Mouse (Mus musculus) thymus, postnatal 0 days (tissue): ENCODE results near the gene 5830473C10Rik. TPM values are rescaled to one million over a fixed set of nuclear protein-coding genes. Genes with fewer than 3 reads are reported as not detected.

Source experiments
- DNase-seq: peaks from one replicate; pipeline ENCODE4 v3.0.0-alpha.2; 2015; ENCODE audit warnings: low spot score
- polyA plus RNA-seq: library from polyadenylated mRNA; unstranded; fragments of >200 nt; fragmentation: Nextera tagmentation; extraction: Ambion mirVana; gene quantifications from 2 replicates; pipeline ENCODE4 v1.2.1, GENCODE M21; 2015

Gene 5830473C10Rik
- 0.05 TPM in 1 of 2 replicates, not detected in the other for polyA plus RNA-seq

DNA sequence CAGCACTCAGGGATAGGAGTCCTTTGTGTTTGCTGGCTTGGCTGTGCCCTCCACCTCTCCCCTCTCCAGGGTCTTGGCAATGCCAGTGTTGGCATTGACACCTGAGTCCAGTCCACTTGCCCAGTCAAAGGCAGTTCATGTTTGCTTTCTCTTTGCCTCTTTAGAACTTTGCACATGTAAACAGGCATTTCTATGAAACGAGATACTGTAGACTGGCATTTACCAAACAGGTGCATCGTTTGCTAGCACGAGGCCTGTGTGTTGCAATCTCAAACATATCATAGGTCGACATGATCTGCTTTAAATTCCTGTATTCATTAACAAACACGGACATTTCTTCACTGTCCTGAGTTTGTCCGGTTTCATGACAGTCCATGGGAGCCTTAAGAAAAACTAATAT lies at the start of gene 5830473C10Rik:
Gene 5830473C10Rik (plus strand): TSS at position 365 of the 400 bp plus-strand sequence.
- no peak for DNase-seq

DNA sequence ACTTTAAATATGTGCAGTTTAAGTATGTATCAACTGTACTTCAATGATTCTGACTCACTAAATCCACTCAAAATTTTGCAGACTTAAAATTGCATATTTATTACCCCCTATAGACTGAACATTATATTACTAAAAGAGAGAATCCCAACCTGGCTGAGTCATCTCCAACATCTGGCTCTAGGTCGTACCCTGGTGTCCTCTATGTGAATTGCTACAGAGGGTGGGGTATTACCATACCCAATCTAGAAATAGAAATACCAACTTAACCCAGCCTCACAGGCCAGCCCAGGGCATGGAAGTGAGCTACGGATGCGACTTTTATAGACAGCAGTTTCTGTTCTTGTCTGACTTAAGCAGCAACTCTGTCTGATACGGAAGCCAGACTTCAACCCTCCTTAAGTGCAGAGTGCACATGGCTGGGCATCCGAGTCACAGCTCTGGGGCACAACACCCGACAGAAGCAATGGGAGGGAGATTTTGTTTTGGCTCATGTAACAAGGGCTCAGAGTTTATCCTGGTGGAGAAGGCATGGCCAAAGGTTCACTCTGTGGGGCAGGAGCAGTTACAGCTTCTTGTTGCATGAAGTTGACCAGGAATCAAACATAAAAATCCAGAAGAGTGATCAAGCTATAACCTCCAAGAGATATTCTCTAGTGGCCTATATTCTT lies 48.5 kb upstream of the 5830473C10Rik start:
- no peak for DNase-seq

DNA sequence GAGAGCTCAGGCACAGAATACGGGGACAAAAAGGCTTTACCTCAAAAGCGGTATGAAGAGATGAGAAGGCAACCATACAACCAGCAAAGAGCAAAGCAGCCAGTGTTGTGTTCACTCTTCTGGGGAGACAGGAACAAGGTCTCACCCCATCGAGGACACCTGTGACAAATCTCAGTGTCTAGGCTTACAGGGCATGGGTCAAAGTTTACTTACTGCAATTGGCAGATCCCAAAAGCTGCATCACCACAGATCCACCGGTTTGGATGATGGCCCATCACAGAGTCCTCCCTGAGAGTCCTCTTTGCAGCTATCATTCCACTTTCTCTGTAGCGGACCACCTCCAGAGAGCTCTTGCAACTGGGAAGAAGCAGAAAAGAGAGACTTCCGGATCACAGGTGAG lies 45.3 kb upstream of the 5830473C10Rik start:
- no peak for DNase-seq

DNA sequence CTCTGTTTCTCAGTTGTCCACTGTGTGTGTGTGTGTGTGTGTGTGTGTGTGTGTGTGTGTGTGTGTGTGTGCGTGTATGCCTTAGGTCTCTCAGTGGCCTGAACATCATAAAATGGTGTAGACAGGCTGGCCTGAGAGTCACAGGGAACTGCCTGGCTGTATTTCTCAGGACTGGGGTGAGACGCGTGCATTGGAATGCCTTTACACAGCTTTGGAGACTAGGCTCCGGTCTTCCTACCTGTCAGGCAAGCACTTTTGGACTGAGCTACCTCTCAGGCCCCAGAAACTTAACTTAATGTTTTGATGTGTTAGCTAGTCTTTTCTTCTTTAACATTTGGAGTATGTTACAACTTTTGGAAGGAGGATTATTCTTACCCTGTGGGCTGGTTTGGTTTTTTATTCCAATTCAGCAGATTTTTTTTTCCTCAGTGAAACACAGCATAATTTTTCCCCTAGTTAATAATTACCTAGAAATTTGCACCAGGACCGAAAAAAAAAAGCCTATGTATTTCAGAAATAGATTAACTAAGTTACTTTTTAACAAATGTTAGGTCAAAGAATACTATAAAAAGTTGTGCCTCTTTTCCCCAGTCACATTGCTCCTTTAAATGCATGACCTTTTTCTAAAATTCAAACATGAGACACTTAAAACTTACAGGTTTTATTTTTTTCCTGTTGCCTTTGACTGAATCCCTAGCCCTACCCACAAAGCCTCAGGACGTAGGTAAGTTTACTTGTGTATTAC lies 42.4 kb upstream of the 5830473C10Rik start, which contains the start of gene Afm:
Gene Afm (plus strand): TSS at position 577 of the 745 bp plus-strand sequence.
- no peak for DNase-seq

DNA sequence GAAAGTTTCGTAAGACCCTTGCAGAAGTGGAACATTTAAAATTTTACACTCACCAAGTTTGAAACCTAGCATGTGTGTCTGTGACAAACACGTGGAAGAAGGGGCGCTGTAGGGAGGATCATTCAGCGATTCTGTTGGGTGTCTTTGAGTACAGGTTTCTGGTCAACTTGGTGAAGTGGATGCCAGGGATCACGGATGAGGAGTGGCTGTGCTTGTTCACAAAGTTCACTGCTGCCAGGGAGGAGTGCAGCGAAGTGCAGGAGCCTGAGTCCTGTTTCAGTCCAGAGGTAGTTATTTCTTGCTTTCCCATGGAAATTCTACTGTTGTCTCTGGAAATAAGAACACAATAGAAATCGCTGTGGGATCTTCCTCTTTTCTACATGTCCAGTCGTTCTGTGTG lies 9.7 kb upstream of the 5830473C10Rik start:
- no peak for DNase-seq

DNA sequence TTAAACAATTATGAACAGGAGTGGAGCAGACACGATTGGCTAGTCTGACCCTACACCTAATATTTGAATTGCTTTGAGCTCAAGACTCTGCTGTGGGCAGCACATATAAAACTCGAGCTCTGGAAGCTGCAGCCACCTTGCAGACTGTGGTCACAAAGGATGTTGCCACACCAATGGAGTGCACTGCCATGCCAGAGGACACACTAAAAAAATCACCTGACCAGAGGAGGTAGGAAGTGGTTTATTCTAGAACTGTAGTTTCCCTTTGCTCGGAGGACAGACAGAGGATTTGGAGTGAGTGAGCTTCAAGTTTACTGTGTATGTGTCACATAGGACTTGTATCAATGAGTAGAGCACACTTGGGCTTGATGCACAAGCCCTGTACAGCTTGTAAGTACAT lies 4.9 kb upstream of the 5830473C10Rik start:
- no peak for DNase-seq

DNA sequence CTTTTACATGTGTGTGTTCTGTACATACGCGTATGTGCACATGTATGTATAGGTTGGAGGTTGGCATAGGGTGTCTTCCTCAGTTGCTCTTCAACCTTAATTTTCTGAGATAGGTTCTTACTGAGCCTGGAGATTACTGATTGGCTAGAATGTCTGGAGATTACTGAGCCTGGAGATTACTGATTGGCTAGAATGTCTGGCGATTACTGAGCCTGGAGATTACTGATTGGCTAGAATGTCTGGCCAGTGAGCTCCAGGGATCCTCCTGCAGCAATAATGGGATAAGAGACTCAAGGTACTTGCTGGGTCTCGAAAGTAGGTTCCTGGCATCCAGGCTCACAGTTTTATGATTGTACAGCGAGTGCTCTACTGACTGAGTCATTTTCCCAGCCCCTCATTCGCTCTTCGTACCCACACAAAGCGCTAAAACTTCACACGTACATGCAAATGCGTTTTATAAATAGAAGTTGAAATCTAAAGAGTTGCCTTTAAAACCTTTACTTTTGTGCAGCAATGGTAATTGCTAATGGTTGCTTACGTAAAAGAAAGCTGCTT lies 891 bp downstream of the 5830473C10Rik start:
- DNase-seq, result no peak

DNA sequence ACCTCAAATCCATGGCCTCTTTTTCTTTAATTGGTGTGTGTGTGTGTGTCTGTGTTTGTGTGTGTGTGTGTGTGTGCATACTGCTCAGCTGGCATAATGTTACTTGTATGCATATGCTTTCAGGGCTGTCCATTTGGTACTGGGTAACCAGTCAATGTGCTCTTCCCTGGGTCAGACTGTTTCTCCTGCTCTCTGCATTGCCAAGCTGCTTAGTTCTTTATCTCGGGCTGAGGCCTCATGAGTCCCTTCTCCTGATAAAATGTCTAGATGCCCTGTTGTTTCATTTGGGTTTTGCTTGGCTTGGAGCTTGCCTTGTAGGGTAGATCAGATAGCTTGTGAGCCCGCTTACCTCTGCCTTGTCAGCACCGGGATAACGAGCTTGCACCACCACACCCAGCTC lies 2.0 kb downstream of the 5830473C10Rik start:
- no peak for DNase-seq

DNA sequence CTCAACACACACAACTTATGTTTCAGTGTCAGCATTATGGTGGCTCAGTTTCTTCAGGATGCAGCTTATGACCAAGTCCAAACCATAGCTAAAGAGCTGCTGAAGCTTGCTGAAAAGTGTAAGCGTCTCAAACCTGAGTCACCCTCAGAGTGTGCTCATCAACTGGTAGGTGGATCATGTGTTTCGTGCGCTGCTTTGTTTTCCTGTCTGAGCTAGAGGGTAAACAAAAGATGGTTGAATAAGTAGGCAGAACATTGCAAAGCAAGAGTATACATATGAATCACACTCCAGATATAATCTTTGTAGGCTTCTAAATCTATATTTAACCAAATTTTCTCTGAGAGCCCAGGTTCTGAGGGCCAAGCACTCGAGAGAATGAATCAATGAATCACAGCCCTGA lies 3.3 kb downstream of the 5830473C10Rik start:
- DNase-seq, result no peak

DNA sequence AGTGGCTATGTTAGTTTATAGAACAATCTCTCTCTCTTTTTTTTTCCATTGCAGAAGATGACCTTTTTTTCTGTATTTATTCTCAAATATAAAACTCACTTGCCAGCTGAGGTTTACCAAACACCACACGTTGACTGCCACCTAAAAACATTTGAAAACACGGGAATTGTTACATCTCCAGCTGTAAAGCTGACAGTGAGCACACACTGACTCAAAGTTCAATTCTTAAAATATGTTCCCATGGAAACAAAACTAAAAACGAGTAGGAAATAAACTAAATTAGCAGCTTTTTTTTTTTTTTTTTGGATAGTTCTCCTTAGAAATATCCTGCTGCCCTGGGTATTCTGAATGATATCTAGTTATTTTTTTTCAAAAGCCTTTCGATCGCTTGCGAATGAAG lies 4.3 kb downstream of the 5830473C10Rik start:
- no peak for DNase-seq

DNA sequence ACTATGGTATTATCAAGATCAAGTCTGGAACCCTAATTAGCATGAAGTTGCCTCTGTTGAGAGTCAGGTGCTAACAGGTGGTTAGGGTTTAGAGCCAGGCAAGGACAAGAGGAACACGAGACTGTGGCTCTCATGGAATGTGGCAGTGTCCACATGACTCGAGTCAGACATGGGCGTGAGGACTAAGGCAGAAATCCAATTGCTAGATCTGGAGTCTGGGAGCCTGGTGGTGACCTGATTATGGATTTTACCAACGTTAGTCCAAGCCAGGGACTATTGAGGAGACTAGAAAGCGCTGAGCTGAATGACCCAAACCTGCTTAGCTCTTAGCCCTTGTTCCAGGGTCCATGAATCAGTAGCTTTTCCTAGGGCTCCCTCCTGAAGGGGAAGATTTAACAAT lies 6.9 kb downstream of the 5830473C10Rik start:
- no peak for DNase-seq

DNA sequence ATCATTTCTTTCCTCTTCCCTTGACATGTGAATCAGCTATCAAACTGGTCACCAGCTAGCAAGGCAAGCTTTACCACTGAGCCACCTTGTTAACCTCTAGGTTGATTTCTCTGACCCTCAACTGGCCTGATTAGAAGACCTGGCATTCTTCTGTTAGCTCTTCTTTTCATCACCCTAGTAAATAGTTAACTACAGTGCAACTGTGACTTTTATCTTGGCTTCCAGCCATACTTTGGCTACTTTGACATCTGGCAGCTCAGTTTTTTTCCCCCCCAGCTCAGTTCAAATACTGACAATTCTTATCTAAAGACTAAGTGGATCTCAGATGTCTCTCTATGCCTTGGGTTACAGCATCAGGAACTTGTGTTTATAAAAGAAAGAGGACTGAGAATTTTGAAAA lies 7.4 kb downstream of the 5830473C10Rik start:
- no peak for DNase-seq

DNA sequence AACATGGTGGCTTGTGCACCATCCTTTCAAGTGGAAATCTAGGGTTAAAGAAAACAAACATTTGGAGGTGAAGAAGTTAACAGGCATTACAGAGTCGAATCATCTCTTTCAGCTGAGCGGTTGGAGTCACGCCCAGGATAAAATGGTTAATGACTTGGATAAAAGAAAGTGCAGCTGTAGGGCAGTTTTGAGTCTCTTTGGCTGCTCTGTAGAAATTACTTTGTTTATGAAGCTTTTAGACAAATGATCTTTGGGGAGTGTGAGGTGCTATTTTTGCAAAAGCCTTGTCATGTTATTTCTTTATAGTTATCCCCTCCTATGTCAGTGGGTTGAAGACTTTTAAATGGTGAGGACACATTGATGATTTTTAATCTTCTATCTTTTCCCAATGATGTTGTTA lies 10.3 kb downstream of the 5830473C10Rik start:
- no peak for DNase-seq

DNA sequence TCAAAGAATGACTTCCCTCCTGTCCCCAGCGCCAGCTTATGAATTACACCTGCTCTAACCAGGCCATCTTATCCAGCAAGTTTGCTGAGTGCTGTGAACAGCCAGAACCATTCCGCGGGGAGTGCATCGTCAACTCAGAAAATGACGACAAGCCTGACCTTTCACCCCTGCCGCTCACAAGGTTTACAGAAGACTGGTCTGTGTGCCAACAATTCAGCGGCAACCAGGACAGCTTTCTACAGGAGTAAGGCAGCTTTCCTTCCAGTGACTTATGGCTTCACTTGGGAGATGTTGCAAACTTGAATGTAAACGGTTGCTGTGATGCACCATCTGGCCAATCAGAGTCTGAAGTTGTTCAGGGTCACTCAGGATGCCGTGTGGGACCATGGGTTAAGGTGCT lies 16.8 kb downstream of the 5830473C10Rik start:
- no peak for DNase-seq

DNA sequence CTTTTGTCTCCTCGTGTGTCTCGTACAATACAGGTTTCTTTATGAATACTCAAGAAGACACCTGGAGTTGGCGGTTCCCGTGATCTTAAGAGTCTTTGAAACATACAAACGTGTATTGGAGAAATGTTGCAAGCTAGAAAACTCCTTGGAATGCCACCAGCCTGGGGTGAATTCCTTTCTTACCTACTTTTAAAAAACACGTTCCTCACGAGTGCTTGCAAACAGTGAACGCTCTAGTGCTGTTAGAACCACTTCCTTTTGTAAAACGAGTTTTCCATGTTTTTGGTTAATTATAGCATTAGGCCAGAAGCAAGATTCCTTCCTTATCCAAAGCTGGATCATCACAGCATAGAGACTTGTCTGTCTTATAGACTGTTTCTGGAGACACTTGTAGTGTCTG lies 18.6 kb downstream of the 5830473C10Rik start:
- no peak for DNase-seq

DNA sequence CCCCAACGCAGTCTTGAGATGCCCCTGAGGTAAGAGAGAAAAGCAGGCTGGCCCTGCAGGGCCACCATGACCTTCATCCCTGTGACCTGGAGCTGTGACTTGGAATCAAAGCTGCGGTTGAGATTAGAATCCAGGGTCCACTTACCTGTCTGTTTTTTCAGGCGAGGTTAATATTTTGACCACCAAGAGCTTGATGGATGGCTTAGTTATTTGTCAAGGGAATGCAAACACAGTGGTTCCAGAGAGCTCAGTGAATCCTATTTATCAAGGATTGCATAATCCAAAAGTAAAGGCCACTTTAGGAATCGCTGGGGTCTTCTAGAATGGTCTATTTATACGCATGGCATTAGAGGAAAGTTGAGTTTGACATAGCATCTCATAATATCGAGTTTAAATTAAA lies 21.3 kb downstream of the 5830473C10Rik start:
- DNase-seq, result no peak

DNA sequence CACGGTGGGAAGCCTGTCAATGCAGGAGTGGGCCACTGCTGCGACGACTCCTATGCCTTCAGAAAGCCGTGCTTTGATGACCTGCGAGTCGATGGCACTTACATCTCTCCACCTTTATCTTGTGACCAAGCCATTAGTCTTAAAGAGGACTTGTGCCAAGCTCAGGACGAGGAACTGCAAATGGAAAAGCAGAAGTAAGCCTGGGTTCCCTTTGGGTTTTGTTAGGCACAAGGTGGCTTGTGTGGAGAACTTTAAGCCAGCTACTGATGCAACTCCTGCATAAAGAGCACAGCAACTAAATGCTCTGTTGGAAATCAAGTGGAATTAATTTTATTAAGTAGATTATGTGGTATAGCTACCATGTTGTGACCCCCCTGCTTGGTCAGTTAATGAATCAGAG lies 23.9 kb downstream of the 5830473C10Rik start:
- no peak for DNase-seq

DNA sequence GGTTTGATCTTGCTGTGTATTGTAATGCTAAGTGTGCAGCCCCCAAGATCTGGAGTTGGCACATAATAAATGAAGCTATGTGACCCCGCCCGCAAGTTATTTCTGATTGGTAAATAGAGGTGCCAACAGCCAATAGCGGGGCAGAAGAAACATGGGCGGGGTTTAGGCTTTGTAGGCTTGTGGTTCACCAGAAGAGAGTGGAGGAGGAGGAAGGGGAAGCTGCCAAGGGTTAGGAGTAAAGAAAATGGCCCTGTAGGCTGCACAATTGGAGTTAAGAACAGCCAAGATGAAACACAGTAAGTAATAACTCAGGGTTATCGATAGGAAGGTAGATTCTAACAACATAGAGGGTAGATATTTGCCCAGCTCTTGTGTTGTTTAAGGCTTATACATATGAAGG lies 25.6 kb downstream of the 5830473C10Rik start:
- DNase-seq, result peak; percentile 6

DNA sequence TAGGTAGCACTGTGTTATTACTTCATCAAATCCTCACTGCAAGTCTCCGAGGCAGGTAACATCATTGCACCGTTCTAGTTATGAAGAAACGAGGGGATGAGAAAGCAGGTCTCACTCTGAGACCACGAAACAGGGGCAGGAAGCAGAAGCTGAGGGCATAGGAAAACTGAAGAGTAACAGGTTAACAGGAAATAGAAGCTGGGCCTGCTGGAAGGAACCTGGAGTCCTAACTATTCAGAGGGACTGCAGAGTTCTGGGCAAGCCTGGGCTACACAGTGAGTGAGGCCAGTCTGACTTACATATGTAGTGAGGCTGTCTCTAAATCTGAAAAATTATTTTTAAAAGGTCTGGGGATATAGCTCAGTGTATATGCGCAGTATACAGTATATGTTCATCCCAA lies 27.2 kb downstream of the 5830473C10Rik start:
- no peak for DNase-seq

DNA sequence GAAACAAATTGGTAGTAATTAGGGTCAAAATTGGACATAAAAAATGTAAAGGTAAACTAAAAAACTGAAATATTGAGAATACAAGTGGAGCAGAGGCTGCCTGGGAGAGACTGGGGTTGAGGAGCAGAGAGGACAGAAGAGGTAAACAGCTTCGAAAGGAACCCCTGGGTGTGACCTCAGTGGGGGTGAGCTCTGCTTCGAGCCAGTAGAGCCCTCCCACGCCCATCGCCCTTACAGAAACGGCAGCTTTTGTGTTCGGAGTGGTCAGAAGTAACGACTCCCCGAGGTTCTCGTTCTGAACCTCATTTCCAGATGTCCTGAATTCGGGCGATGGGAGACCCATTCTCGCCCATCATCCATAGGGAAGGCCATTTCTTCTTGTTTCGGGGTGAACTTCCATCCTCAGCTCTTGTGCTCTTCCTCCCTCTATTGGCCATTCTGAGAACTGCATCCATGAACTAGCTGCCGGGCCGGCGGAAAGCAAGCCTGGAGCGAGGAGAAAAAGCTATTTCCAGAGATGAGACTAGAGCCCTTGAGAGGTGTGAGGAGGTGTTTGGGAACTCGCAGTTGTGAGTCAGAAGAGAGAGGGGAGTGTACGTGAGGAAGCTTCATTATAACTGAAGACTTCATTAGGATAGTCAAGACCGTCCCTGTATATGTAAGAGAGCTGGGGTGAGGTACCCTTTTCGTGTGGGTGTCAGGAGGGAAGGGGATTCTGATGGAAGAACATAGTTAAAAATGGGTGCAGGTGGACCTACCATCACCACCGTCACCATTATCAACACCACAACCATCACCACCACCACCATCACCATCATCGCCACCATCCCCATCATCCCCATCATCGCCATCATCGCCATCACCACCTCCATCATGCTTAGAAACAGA lies 28.0 kb downstream of the 5830473C10Rik start:
- DNase-seq, result peak; percentile 65

DNA sequence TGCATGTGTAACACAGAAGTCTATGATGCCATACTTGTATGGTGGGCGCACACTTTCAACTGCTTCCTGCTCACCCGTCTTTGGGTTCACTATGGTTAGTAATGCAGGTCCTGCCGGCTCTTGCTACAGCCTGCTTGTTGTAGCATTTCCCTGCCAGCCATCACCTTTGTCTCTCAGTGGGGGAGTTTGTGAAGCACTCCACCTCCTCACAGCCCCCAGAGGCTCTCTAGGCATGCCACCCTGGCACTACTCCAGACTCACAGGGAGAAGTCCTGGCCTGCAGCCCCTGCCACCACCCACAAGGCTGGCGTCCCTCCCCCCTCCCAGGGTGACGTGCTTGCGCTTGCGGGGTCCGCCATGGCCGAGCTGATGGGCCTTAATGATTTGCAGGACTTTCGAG lies 29.8 kb downstream of the 5830473C10Rik start:
- DNase-seq, result no peak

DNA sequence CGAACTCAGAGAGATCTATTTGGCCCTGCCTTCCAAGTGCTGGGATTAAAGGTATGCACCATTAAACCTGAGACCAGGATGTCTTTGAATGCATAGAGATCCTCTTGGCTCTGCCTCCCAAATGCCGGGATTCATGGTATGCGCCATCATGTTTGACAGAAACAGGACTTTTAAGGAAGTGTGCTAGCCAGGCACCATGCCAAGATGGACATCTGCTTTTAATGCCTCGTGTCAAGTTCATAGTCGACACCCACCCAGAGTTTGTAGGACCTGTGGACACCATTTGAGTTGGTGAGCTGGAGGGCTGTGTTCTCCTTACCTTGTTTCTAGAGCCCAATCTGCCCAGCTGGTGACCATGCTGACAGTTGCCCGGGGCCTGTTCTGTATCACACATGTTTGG lies 31.0 kb downstream of the 5830473C10Rik start:
- no peak for DNase-seq
